Comparison of ENCODE assay signal across 24 mouse cellular contexts in genomic region chr1:98089336-98089975, GRCm38 (mm10). TPM values are rescaled to one million over a fixed set of nuclear protein-coding genes. Genes with fewer than 3 reads are reported as not detected.
DNase-seq lines count a peak whose midpoint lies in the region; ATAC-seq and TF ChIP-seq lines count a peak whose summit lies in the region.
"Had no signal": no experiment of that assay in that cellular context is flagged by ENCODE, and none has a peak within 500 bp of the region (broad histone marks: within the 10 kb centered on the region; RNA-seq: fewer than 3 reads in every experiment).

No protein-coding gene starts in this region.

- DNase-seq in stomach, postnatal 0 days (ENCODE audit: low spot score): peak; percentile 47
- no peak for DNase-seq in forebrain, postnatal 0 days
- no peak for DNase-seq in adrenal gland, adult 18-20 months (ENCODE audit: low spot score in 2 of 2)
- DNase-seq in layer of hippocampus, postnatal 10 days (ENCODE audit: low spot score in 2 of 2): no peak
- DNase-seq: adrenal gland, adult 2 months; adrenal gland, postnatal 10 days; adrenal gland, postnatal 25 days; cerebellum, adult 11 months; cerebellum, adult 18-20 months; cerebellum, adult 9-10 months; cerebellum, postnatal 10 days; cerebellum, postnatal 25 days had no signal

- ATAC-seq in granulocyte monocyte progenitor cell, adult 5-6 weeks (replicated peaks; ENCODE audit: poor library complexity, severe bottlenecking): peak; percentile 64
- ATAC-seq in megakaryocyte progenitor cell, adult 5-6 weeks (replicated peaks; ENCODE audit: poor library complexity): peak; percentile 45
- ATAC-seq in stomach, postnatal 0 days (ENCODE audit: low FRiP score, low TSS enrichment): peak; percentile 71; the same call in 1 of the 2 replicates
- ATAC-seq in forebrain, postnatal 0 days: no peak
- ATAC-seq: activated CD4-positive, CD25-positive, alpha-beta regulatory T cell, adult 4 months; CD4-positive, CD25-positive, alpha-beta regulatory T cell, adult 4 months; forebrain, embryonic 13.5 days; forebrain, embryonic 15.5 days; Patski had no signal

- H3K9ac ChIP-seq in stomach, postnatal 0 days (ENCODE audit: low read length): no peak overlapping the region
- H3K9ac ChIP-seq in forebrain, postnatal 0 days: no peak overlapping the region
- H3K9ac ChIP-seq: embryonic facial prominence, embryonic 12.5 days; forebrain, embryonic 13.5 days; forebrain, embryonic 15.5 days had no signal

- H3K9me3 ChIP-seq in stomach, postnatal 0 days (ENCODE audit: control insufficient read depth, low read length): no peaks in the 10 kb centered on the region
- H3K9me3 ChIP-seq in forebrain, postnatal 0 days (ENCODE audit: low read length): no peaks in the 10 kb centered on the region
- H3K9me3 ChIP-seq: embryonic facial prominence, embryonic 10.5 days; embryonic facial prominence, embryonic 12.5 days; forebrain, embryonic 13.5 days; forebrain, embryonic 15.5 days had no signal

- peaks cover 70% of the 10 kb centered on the region for H3K79me2 ChIP-seq in C2C12 (ENCODE audit: control insufficient read depth, insufficient read depth)

- H3K4me1 ChIP-seq in stomach, postnatal 0 days (replicated peaks; ENCODE audit: control insufficient read depth, insufficient read depth): no peaks in the 10 kb centered on the region
- peaks cover 3% of the 10 kb centered on the region; the same call in 1 of the 2 replicates for H3K4me1 ChIP-seq in forebrain, postnatal 0 days (ENCODE audit: insufficient read depth)

- no peaks in the 10 kb centered on the region for H3K36me3 ChIP-seq in C2C12 (ENCODE audit: control insufficient read depth, insufficient read depth)
- no peaks in the 10 kb centered on the region for H3K36me3 ChIP-seq in stomach, postnatal 0 days (ENCODE audit: control insufficient read depth, insufficient read depth, low read length)
- H3K36me3 ChIP-seq in forebrain, postnatal 0 days (ENCODE audit: insufficient read depth): no peaks in the 10 kb centered on the region
- H3K36me3 ChIP-seq: embryonic facial prominence, embryonic 10.5 days; embryonic facial prominence, embryonic 12.5 days; forebrain, embryonic 15.5 days; G1E had no signal

- H3K4me2 ChIP-seq in stomach, postnatal 0 days (replicated peaks; ENCODE audit: low read depth): no peak overlapping the region
- H3K4me2 ChIP-seq in forebrain, postnatal 0 days (ENCODE audit: low read depth): no peak overlapping the region
- H3K4me2 ChIP-seq: embryonic facial prominence, embryonic 12.5 days; forebrain, embryonic 13.5 days; forebrain, embryonic 15.5 days had no signal

- WGBS in stomach, postnatal 0 days: 77% methylated on average over 5 of the region's 5 CpGs
- WGBS in forebrain, postnatal 0 days: 91% methylated on average over 5 of the region's 5 CpGs

- H3K27me3 ChIP-seq in C2C12 (ENCODE audit: control insufficient read depth, insufficient read depth, insufficient read length): no peaks in the 10 kb centered on the region
- no peaks in the 10 kb centered on the region for H3K27me3 ChIP-seq in stomach, postnatal 0 days (ENCODE audit: control insufficient read depth, insufficient read depth, low read length)
- no peaks in the 10 kb centered on the region for H3K27me3 ChIP-seq in forebrain, postnatal 0 days (ENCODE audit: insufficient read depth, low read length)
- H3K27me3 ChIP-seq: CH12.LX; embryonic facial prominence, embryonic 12.5 days; forebrain, embryonic 13.5 days; forebrain, embryonic 15.5 days; Patski had no signal

- no peak overlapping the region for H3K4me3 ChIP-seq in C2C12 (ENCODE audit: insufficient read depth, poor library complexity, severe bottlenecking)
- H3K4me3 ChIP-seq in stomach, postnatal 0 days (ENCODE audit: low read depth, low read length): no peak overlapping the region
- no peak overlapping the region for H3K4me3 ChIP-seq in forebrain, postnatal 0 days (ENCODE audit: low read depth, low read length)
- H3K4me3 ChIP-seq: embryonic facial prominence, embryonic 10.5 days; embryonic facial prominence, embryonic 12.5 days; forebrain, embryonic 13.5 days; forebrain, embryonic 15.5 days had no signal

- no peak for TF ChIP-seq EP300 in stomach, postnatal 0 days (optimal IDR thresholded peaks at IDR 0.05)

- H3K79me3 ChIP-seq in C2C12 (ENCODE audit: low read depth): peaks cover 18% of the 10 kb centered on the region

- H3ac ChIP-seq in C2C12 (ENCODE audit: control insufficient read depth, insufficient read length, low read depth): no peak overlapping the region

- TF ChIP-seq CTCF in C2C12 (IDR thresholded peaks at IDR 0.05; ENCODE audit: control insufficient read depth, insufficient read depth, insufficient read length): no peak
- TF ChIP-seq CTCF in stomach, postnatal 0 days (IDR thresholded peaks at IDR 0.05; ENCODE audit: low read depth): no peak
- no peak for TF ChIP-seq CTCF in forebrain, postnatal 0 days (IDR thresholded peaks at IDR 0.05; ENCODE audit: low read depth)

- H3K27ac ChIP-seq in stomach, postnatal 0 days (replicated peaks): no peak overlapping the region
- H3K27ac ChIP-seq in forebrain, postnatal 0 days (ENCODE audit: low read depth, low read length): no peak overlapping the region
- H3K27ac ChIP-seq: embryonic facial prominence, embryonic 10.5 days; embryonic facial prominence, embryonic 12.5 days; forebrain, embryonic 13.5 days; forebrain, embryonic 15.5 days had no signal

TF ChIP-seq in C2C12, 6 proteins besides CTCF, POLR2A, EP300 and RAD21:
- TF ChIP-seq USF1 (IDR thresholded peaks at IDR 0.05; ENCODE audit: low read depth) (no peak), MYOD1 (IDR thresholded peaks at IDR 0.05; ENCODE audit: control insufficient read depth, insufficient read length, low read depth) (peak; percentile 35)

RNA-seq across cellular contexts. Expression of gene Pam, which starts 6.0 kb away (rescaled TPM):
- polyA plus RNA-seq in C2C12 (2012; fragmentation: generic; extraction: Trizol): 27.6 TPM
- total RNA-seq in granulocyte monocyte progenitor cell, adult 5-6 weeks (2014; fragmentation: Nextera tagmentation): 20.2 and 25.5 TPM in 2 replicates
- 55.3 and 60.4 TPM in 2 replicates for total RNA-seq in granulocyte monocyte progenitor cell, adult 5-6 weeks (2017)
- 14.9 and 18.8 TPM in 2 replicates for total RNA-seq in megakaryocyte progenitor cell, adult 5-6 weeks (2015)
- 48.5 and 58.3 TPM in 2 replicates for total RNA-seq in megakaryocyte progenitor cell, adult 5-6 weeks (2017)
- polyA plus RNA-seq in stomach, postnatal 0 days (2015; fragmentation: Nextera tagmentation; extraction: Ambion mirVana): 63.5 and 76.4 TPM in 2 replicates
- total RNA-seq in forebrain, postnatal 0 days (2014; rRNA removed): 89.1 and 93.3 TPM in 2 replicates
- 37.8 and 43.7 TPM in 2 replicates for polyA plus RNA-seq in forebrain, postnatal 0 days (2015; fragmentation: Nextera tagmentation; extraction: Ambion mirVana)
- 100 to 1,000 TPM; 308 to 351 TPM for total RNA-seq in adrenal gland, adult 18-20 months (2021)
- total RNA-seq in layer of hippocampus, postnatal 10 days (2021): 100 to 1,000 TPM; 158 to 166 TPM
- total RNA-seq: CH12.LX had no signal
- polyA plus RNA-seq: G1E had no signal
